Mouse (Mus musculus): ENCODE results near the gene Mobp. TPM values are rescaled to one million over a fixed set of nuclear protein-coding genes. Genes with fewer than 3 reads are reported as not detected.
"Not testable (repeated sequence)": the region's sequence is repeated elsewhere in the genome, so short reads cannot be mapped to it uniquely, and the experiment has no call there.

The Mobp gene
- not detected in 2 replicates for polyA plus RNA-seq (2016; fragmentation: Nextera tagmentation; extraction: Ambion mirVana)

DNA sequence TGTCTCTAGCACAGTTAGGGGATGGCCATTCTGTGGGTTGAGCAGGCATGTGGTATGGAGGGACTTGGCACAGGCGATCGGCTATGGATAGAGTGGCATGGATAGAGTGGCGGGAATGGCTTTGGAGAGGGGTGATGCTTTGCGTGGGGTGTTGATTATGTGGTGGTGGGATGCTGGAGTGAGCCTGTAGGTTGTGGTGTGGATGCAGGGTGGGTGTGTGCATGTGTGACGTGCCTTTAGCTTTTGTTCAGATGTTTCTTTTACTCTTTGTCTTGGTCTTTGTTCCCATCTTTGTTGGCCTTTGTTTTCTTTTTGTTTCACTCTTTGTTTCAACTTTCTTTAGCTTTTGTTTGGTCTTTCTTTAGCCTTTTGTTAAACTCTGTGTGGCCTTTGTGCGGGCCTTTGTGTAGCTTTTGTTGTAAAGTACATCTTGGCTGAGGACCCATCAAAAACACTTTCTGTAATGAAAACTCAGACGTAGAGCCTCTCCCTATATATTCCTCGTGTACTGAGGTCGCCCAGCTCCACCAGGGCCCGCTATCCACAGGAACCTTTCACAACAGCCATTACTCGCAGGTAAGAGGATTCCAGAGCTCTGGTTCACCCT is at the start of gene Mobp:
TSS of gene Mobp (plus strand) at position 486 of the 607 bp plus-strand sequence.
- no peak within 1 kb of the TSS for H3K4me3 ChIP-seq (replicated peaks)
- no peaks in the 10 kb centered on the region for H3K9me3 ChIP-seq
- no peak for ATAC-seq (ENCODE audit: insufficient number of reproducible peaks, insufficient read depth, low FRiP score, low TSS enrichment, low read depth)
- H3K36me3 ChIP-seq, result no peaks in the 10 kb centered on the region
- peaks cover 3% of the 10 kb centered on the region; the same call in 1 of the 2 replicates for H3K27me3 ChIP-seq
- H3K9ac ChIP-seq (replicated peaks), result no peak within 1 kb of the TSS
- 84% methylated on average over 11 of the region's 11 CpGs for WGBS
- no peak within 1 kb of the TSS for H3K4me2 ChIP-seq
- no peaks in the 10 kb centered on the region for H3K4me1 ChIP-seq (replicated peaks)
- no peak within 1 kb of the TSS for H3K27ac ChIP-seq

GRCm38 (mm10) chr9:120101165-120101564 is 48.3 kb upstream of the Mobp start:
- Histone ChIP-seq H3K4me2 (no peak overlapping the region), H3K36me3 (no peaks in the 10 kb centered on the region), H3K27me3 (no peaks in the 10 kb centered on the region), H3K4me1 (replicated peaks) (no peaks in the 10 kb centered on the region), H3K9ac (replicated peaks) (no peak overlapping the region), H3K9me3 (peaks cover 12% of the 10 kb centered on the region), H3K4me3 (replicated peaks) (no peak overlapping the region), H3K27ac (no peak overlapping the region)
- WGBS, result 88% methylated on average over 2 of the region's 2 CpGs
- ATAC-seq (ENCODE audit: insufficient number of reproducible peaks, insufficient read depth, low FRiP score, low TSS enrichment, low read depth), result no peak

- H3K4me2 ChIP-seq; H3K27ac ChIP-seq; H3K27me3 ChIP-seq; H3K4me1 ChIP-seq (replicated peaks); H3K4me3 ChIP-seq (replicated peaks); ATAC-seq (ENCODE audit: insufficient number of reproducible peaks, insufficient read depth, low FRiP score, low TSS enrichment, low read depth); H3K9me3 ChIP-seq; H3K9ac ChIP-seq (replicated peaks); H3K36me3 ChIP-seq: not testable (repeated sequence)
- WGBS, result 95% methylated on average over 12 of the region's 12 CpGs
Measured at GRCm38 (mm10) chr9:120108953-120109352, 40.6 kb upstream of the Mobp start.

- ATAC-seq (ENCODE audit: insufficient number of reproducible peaks, insufficient read depth, low FRiP score, low TSS enrichment, low read depth), result peak; percentile 94
- no peaks in the 10 kb centered on the region for H3K27me3 ChIP-seq
- peak within 1 kb of the TSS; percentile 74 for H3K4me3 ChIP-seq (replicated peaks)
- H3K9me3 ChIP-seq, result no peaks in the 10 kb centered on the region
- H3K36me3 ChIP-seq, result no peaks in the 10 kb centered on the region
- H3K27ac ChIP-seq, result peak within 1 kb of the TSS; percentile 95
- H3K4me2 ChIP-seq, result peak within 1 kb of the TSS; percentile 57
- peak within 1 kb of the TSS; percentile 73 for H3K9ac ChIP-seq (replicated peaks)
- 2% methylated on average over 62 of the region's 62 CpGs for WGBS
- H3K4me1 ChIP-seq (replicated peaks), result peaks cover 6% of the 10 kb centered on the region
Measured at GRCm38 (mm10) chr9:120110211-120111018, 39.1 kb upstream of the Mobp start, which contains the start of gene Slc25a38. TSS of gene Slc25a38 (plus strand) at chr9:120110374.

DNA sequence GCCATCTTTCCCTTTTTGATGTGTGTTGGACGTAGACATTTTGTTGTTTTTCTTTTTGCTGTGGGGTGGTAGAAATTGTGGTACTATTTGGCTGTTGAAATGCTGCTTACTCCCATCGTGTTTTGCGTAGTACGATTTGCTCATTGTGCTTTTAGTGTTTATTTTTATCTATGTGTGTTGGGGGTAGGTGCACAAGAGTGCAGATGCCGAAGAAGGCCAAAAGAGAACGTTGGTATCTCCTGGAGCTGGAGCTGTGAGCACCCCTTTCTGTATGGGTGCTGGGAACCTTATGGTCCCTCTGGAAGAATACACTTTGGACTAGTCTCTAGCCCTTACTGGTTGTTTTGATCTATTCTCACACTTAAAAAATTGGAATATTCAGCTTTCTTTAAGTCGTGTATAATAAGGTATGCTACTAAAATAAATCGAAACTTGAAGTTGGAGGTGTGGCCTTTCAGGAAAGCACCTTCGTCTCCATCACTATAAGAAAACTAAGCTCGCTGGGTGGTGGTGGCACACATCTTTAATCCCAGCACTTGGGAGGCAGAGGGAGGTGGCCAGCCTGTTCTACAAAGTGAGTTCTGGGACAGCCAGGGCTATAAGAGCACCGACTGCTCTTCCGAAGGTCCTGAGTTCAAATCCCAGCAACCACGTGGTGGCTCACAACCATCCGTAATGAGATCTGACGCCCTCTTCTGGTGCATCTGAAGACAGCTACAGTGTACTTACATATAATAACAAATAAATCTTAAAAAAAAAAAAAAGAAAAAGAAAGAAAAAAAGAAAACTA is 38.2 kb upstream of the Mobp start:
- Histone ChIP-seq H3K4me2 (peak overlapping the region; percentile 57), H3K36me3 (peaks cover 2% of the 10 kb centered on the region; the same call in 1 of the 2 replicates), H3K4me3 (replicated peaks) (peak overlapping the region; percentile 74), H3K9ac (replicated peaks) (peak overlapping the region; percentile 73), H3K4me1 (replicated peaks) (peaks cover 6% of the 10 kb centered on the region), H3K27me3 (no peaks in the 10 kb centered on the region), H3K9me3 (no peaks in the 10 kb centered on the region), H3K27ac (peak overlapping the region; percentile 95; the same call in 1 of the 2 replicates)
- 79% methylated on average over 15 of the region's 15 CpGs for WGBS
- ATAC-seq (ENCODE audit: insufficient number of reproducible peaks, insufficient read depth, low FRiP score, low TSS enrichment, low read depth), result no peak

GRCm38 (mm10) chr9:120112472-120112871 is 37.0 kb upstream of the Mobp start:
- Histone ChIP-seq H3K4me1 (replicated peaks) (peaks cover 6% of the 10 kb centered on the region), H3K4me2 (no peak overlapping the region), H3K9me3 (no peaks in the 10 kb centered on the region), H3K9ac (replicated peaks) (no peak overlapping the region), H3K27me3 (no peaks in the 10 kb centered on the region), H3K4me3 (replicated peaks) (no peak overlapping the region), H3K27ac (no peak overlapping the region), H3K36me3 (peaks cover 13% of the 10 kb centered on the region; the same call in 1 of the 2 replicates)
- 94% methylated on average over 6 of the region's 6 CpGs for WGBS
- ATAC-seq (ENCODE audit: insufficient number of reproducible peaks, insufficient read depth, low FRiP score, low TSS enrichment, low read depth), result no peak

DNA sequence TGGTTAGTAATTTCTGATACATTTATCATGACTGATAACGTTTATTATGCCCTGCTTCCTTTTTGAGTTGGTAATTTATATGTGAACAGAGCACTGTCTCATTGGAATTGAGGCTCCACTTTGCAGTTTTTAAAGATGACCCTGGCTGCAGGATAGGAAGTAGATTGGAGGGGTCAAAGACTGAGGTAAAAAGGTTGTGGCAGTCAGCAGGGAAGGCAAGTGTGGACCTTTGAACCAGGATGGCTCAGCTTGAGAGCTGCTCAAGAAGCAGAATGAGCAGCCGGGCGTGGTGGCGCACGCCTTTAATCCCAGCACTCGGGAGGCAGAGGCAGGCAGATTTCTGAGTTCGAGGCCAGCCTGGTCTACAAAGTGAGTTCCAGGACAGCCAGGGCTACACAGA is 36.1 kb upstream of the Mobp start:
- WGBS, result 95% methylated on average over 7 of the region's 7 CpGs
- H3K36me3 ChIP-seq, result peaks cover 23% of the 10 kb centered on the region; the same call in 1 of the 2 replicates
- ATAC-seq (ENCODE audit: insufficient number of reproducible peaks, insufficient read depth, low FRiP score, low TSS enrichment, low read depth), result no peak

GRCm38 (mm10) chr9:120114051-120114788 is 35.3 kb upstream of the Mobp start:
- ATAC-seq (ENCODE audit: insufficient number of reproducible peaks, insufficient read depth, low FRiP score, low TSS enrichment, low read depth), result no peak
- H3K27ac ChIP-seq, result no peak overlapping the region
- H3K4me3 ChIP-seq (replicated peaks), result no peak overlapping the region
- peaks cover 27% of the 10 kb centered on the region; the same call in 1 of the 2 replicates for H3K36me3 ChIP-seq
- no peak overlapping the region for H3K4me2 ChIP-seq
- H3K27me3 ChIP-seq, result no peaks in the 10 kb centered on the region
- WGBS, result 94% methylated on average over 17 of the region's 17 CpGs
- H3K9ac ChIP-seq (replicated peaks), result 0 out of 2 replicates have a peak overlapping the region, but pooled peaks have one; percentile 8
- H3K9me3 ChIP-seq, result no peaks in the 10 kb centered on the region
- H3K4me1 ChIP-seq (replicated peaks), result peaks cover 6% of the 10 kb centered on the region

More for the DNA sequence above, 36.1 kb upstream of the Mobp start:
- Histone ChIP-seq H3K9ac (replicated peaks) (no peak overlapping the region), H3K4me3 (replicated peaks) (no peak overlapping the region), H3K4me2 (no peak overlapping the region), H3K9me3 (no peaks in the 10 kb centered on the region), H3K4me1 (replicated peaks) (peaks cover 6% of the 10 kb centered on the region), H3K27ac (no peak overlapping the region), H3K27me3 (no peaks in the 10 kb centered on the region)

DNA sequence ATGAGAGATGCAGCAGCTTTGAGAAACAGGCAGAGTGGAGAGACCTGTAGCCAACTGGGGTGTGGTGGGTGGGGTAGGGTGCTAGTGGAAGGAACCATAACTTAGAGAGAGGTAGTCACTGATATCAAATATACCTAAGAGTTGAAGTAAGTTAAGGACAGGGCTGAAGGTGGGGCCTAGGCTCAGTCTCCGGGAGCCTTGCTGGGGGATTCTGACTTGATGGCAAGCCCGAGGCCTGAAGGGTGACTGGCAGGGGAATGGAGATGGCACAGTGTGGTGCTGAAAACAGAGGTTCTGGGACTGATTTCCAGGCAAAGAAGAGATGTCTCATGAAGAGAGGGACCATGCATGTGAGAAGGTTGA is 34.7 kb upstream of the Mobp start:
- Histone ChIP-seq H3K4me2 (no peak overlapping the region), H3K9me3 (no peaks in the 10 kb centered on the region), H3K4me1 (replicated peaks) (peaks cover 6% of the 10 kb centered on the region), H3K9ac (replicated peaks) (0 out of 2 replicates have a peak overlapping the region, but pooled peaks have one; percentile 8), H3K4me3 (replicated peaks) (no peak overlapping the region), H3K27ac (no peak overlapping the region), H3K27me3 (no peaks in the 10 kb centered on the region), H3K36me3 (peaks cover 33% of the 10 kb centered on the region; the same call in 1 of the 2 replicates)
- 91% methylated on average over 2 of the region's 2 CpGs for WGBS
- ATAC-seq (ENCODE audit: insufficient number of reproducible peaks, insufficient read depth, low FRiP score, low TSS enrichment, low read depth), result no peak

DNA sequence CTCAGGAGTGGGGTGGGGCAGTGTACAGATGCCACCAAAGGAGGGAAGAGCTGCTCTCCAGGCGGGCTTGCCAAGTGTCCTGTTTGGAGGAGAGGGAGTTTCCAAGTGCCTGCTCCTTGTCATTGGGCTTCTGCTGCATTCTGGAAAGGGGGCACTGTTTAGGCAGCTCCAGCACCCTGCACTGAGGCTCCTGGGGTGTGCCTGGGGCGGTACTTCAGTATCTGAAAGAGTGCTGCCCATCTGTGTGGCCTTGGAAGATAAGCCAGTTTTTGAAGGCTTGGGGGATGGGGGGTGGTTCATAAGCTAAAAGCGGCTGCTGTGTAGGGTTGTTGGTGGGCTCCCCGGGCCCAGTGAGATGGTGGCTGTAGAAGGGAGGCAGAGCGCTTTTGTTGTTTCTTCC is 33.9 kb upstream of the Mobp start:
- H3K27ac ChIP-seq, result 0 out of 2 replicates have a peak overlapping the region, but pooled peaks have one; percentile 12
- H3K27me3 ChIP-seq, result no peaks in the 10 kb centered on the region
- H3K4me2 ChIP-seq, result no peak overlapping the region
- peaks cover 6% of the 10 kb centered on the region for H3K4me1 ChIP-seq (replicated peaks)
- H3K9ac ChIP-seq (replicated peaks), result no peak overlapping the region
- H3K36me3 ChIP-seq, result peaks cover 41% of the 10 kb centered on the region
- 87% methylated on average over 5 of the region's 5 CpGs for WGBS
- H3K4me3 ChIP-seq (replicated peaks), result no peak overlapping the region
- no peaks in the 10 kb centered on the region for H3K9me3 ChIP-seq
- no peak for ATAC-seq (ENCODE audit: insufficient number of reproducible peaks, insufficient read depth, low FRiP score, low TSS enrichment, low read depth)
